Mouse (Mus musculus): ENCODE measurements at regions not wholly inside any gene's neighbourhood (a gene's known extent, or its start where the extent isn't known, plus 50 kb on each side); places are given as distances from the start of the nearest gene placed in this dataset.
A peak's percentile ranks its signal among the peaks of the same experiment; 100 is the strongest.

- Histone ChIP-seq H3K27ac (no peak overlapping the region), H3K9ac (no peak overlapping the region), H3K4me3 (no peak overlapping the region), H3K9me3 (no peaks in the 10 kb centered on the region), H3K4me1 (no peaks in the 10 kb centered on the region), H3K27me3 (no peaks in the 10 kb centered on the region), H3K4me2 (no peak overlapping the region), H3K36me3 (no peaks in the 10 kb centered on the region)
- no peak for ATAC-seq (ENCODE audit: insufficient number of reproducible peaks, insufficient read depth, low FRiP score, low TSS enrichment, low read depth)
- WGBS = 74% methylated on average over 5 of the region's 5 CpGs
These were observed 392.8 kb downstream of the Ttll7 start for GRCm38 (mm10) chr3:147244911-147245430.

DNA sequence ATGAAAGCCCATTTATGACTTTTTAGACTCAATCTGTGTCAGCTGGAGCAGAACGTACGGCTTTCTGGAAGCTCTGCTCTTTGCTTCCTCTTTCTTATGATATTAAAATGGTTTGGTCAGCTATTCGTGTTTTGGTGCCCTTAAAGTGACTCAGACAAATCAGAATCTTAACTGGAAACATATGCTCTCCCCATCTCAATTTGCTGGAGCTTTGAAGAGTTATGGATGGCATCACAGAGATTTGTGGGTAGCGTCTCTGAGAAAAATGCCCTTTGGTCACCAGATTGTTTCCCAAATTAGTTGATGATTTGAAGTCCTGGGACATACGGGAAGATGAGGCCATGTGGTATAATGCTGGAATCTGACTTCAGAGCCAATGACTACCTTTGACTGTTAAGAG, 394.0 kb downstream of the Ttll7 start:
- H3K9ac ChIP-seq = no peak overlapping the region
- 43% methylated on average over 5 of the region's 5 CpGs for WGBS
- no peaks in the 10 kb centered on the region for H3K4me1 ChIP-seq
- no peak for ATAC-seq (ENCODE audit: insufficient number of reproducible peaks, insufficient read depth, low FRiP score, low TSS enrichment, low read depth)
- H3K9me3 ChIP-seq = no peaks in the 10 kb centered on the region
- no peak overlapping the region for H3K4me2 ChIP-seq
- H3K36me3 ChIP-seq = no peaks in the 10 kb centered on the region
- H3K27ac ChIP-seq = no peak overlapping the region
- no peak overlapping the region for H3K4me3 ChIP-seq
- H3K27me3 ChIP-seq = no peaks in the 10 kb centered on the region

DNA sequence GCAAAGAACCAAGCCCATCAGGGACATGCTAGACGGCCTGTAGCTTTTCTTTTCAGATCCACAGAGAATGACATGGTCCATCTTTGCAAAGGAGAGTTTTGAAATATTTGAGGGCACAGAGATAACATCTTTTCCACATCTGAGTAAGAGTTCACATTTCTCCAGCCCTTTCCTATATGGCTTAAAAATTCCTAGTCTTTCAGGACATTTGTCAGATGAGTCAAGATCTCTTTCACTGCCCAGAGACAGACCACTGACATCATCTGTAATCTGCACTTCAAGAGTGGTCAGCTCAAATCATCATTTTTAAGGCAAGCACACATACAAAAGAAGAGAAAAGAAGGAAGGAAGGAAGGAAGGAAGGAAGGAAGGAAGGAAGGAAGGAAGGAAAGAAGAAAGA, 397.3 kb downstream of the Ttll7 start:
- H3K4me1 ChIP-seq = no peaks in the 10 kb centered on the region; the same call in 1 of the 2 replicates
- no peak overlapping the region for H3K27ac ChIP-seq
- no peaks in the 10 kb centered on the region for H3K27me3 ChIP-seq
- whole genome bisulfite sequencing = 82% methylated on average over 1 of the region's 1 CpGs
- no peak overlapping the region for H3K4me3 ChIP-seq
- H3K36me3 ChIP-seq = no peaks in the 10 kb centered on the region
- no peak for ATAC-seq (ENCODE audit: insufficient number of reproducible peaks, insufficient read depth, low FRiP score, low TSS enrichment, low read depth)
- no peak overlapping the region for H3K4me2 ChIP-seq
- H3K9me3 ChIP-seq = no peaks in the 10 kb centered on the region
- no peak overlapping the region for H3K9ac ChIP-seq

GRCm38 (mm10) chr3:147249906-147250305, 397.7 kb downstream of the Ttll7 start:
- Histone ChIP-seq H3K9me3 (no peaks in the 10 kb centered on the region), H3K36me3 (no peaks in the 10 kb centered on the region), H3K9ac (no peak overlapping the region), H3K27me3 (no peaks in the 10 kb centered on the region), H3K4me3 (no peak overlapping the region), H3K4me1 (no peaks in the 10 kb centered on the region; the same call in 1 of the 2 replicates), H3K27ac (no peak overlapping the region), H3K4me2 (no peak overlapping the region)
- no peak for ATAC-seq (ENCODE audit: insufficient number of reproducible peaks, insufficient read depth, low FRiP score, low TSS enrichment, low read depth)
- 77% methylated on average over 2 of the region's 2 CpGs for WGBS

GRCm38 (mm10) chr3:147252226-147252788, 400.1 kb downstream of the Ttll7 start:
- Histone ChIP-seq H3K27ac (no peak overlapping the region), H3K9ac (no peak overlapping the region), H3K4me2 (no peak overlapping the region), H3K27me3 (no peaks in the 10 kb centered on the region), H3K36me3 (no peaks in the 10 kb centered on the region), H3K4me1 (no peaks in the 10 kb centered on the region; the same call in 1 of the 2 replicates), H3K4me3 (no peak overlapping the region), H3K9me3 (no peaks in the 10 kb centered on the region)
- no peak for ATAC-seq (ENCODE audit: insufficient number of reproducible peaks, insufficient read depth, low FRiP score, low TSS enrichment, low read depth)
- WGBS = 86% methylated on average over 4 of the region's 4 CpGs

- Histone ChIP-seq H3K27me3 (no peaks in the 10 kb centered on the region), H3K4me2 (no peak overlapping the region), H3K4me1 (no peaks in the 10 kb centered on the region; the same call in 1 of the 2 replicates), H3K9ac (no peak overlapping the region), H3K4me3 (no peak overlapping the region), H3K9me3 (no peaks in the 10 kb centered on the region), H3K36me3 (no peaks in the 10 kb centered on the region), H3K27ac (no peak overlapping the region)
- 75% methylated on average over 6 of the region's 6 CpGs for WGBS
- no peak for ATAC-seq (ENCODE audit: insufficient number of reproducible peaks, insufficient read depth, low FRiP score, low TSS enrichment, low read depth)
These were observed 400.6 kb downstream of the Ttll7 start for GRCm38 (mm10) chr3:147252812-147253211.

DNA sequence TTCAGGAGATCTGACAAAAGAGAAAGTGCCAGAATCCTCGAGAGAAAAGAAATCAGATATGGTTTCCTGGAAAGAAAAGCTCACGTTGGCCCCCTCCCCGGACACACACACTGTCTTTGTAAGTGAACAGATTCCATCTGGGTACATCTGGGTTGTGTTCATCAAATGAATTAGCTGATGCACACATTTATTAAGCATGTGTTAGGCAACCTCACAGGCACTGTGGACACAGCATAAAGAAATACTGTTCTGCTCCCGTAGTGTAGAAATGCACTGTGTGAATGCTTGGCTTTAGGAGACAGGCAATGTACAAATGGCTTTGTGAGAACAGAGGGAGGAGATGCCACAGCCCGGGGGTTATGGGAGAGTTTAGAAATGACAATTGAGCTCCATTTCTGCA, 402.3 kb downstream of the Ttll7 start:
- ATAC-seq (ENCODE audit: insufficient number of reproducible peaks, insufficient read depth, low FRiP score, low TSS enrichment, low read depth) = no peak

GRCm38 (mm10) chr3:147260958-147261595, 408.9 kb downstream of the Ttll7 start:
- Histone ChIP-seq H3K27me3 (no peaks in the 10 kb centered on the region), H3K36me3 (no peaks in the 10 kb centered on the region), H3K27ac (no peak overlapping the region), H3K4me1 (peaks cover 7% of the 10 kb centered on the region), H3K4me2 (no peak overlapping the region), H3K9me3 (no peaks in the 10 kb centered on the region), H3K4me3 (no peak overlapping the region), H3K9ac (no peak overlapping the region)
- no peak for ATAC-seq (ENCODE audit: insufficient number of reproducible peaks, insufficient read depth, low FRiP score, low TSS enrichment, low read depth)
- 45% methylated on average over 10 of the region's 10 CpGs for WGBS

More for the DNA sequence above, 402.3 kb downstream of the Ttll7 start:
- Histone ChIP-seq H3K27ac (no peak overlapping the region), H3K36me3 (no peaks in the 10 kb centered on the region), H3K4me3 (no peak overlapping the region), H3K9ac (no peak overlapping the region), H3K27me3 (no peaks in the 10 kb centered on the region), H3K4me2 (no peak overlapping the region), H3K9me3 (no peaks in the 10 kb centered on the region), H3K4me1 (no peaks in the 10 kb centered on the region; the same call in 1 of the 2 replicates)
- WGBS = 42% methylated on average over 5 of the region's 5 CpGs

- no peak for ATAC-seq (ENCODE audit: insufficient number of reproducible peaks, insufficient read depth, low FRiP score, low TSS enrichment, low read depth)
- 31% methylated on average over 5 of the region's 5 CpGs for WGBS
- Histone ChIP-seq H3K4me1 (peaks cover 3% of the 10 kb centered on the region; the same call in 1 of the 2 replicates), H3K36me3 (no peaks in the 10 kb centered on the region), H3K9me3 (no peaks in the 10 kb centered on the region), H3K9ac (no peak overlapping the region), H3K4me2 (no peak overlapping the region), H3K4me3 (no peak overlapping the region), H3K27ac (0 out of 2 replicates have a peak overlapping the region, but pooled peaks have one; percentile 44), H3K27me3 (no peaks in the 10 kb centered on the region)
These were observed 414.4 kb downstream of the Ttll7 start for GRCm38 (mm10) chr3:147266556-147266955.

GRCm38 (mm10) chr3:147273446-147273845, 421.3 kb downstream of the Ttll7 start:
- H3K27me3 ChIP-seq = no peaks in the 10 kb centered on the region; the same call in 1 of the 2 replicates
- 44% methylated on average over 3 of the region's 3 CpGs for WGBS
- no peak overlapping the region for H3K9ac ChIP-seq
- no peaks in the 10 kb centered on the region for H3K4me1 ChIP-seq
- H3K4me2 ChIP-seq = no peak overlapping the region
- H3K27ac ChIP-seq = no peak overlapping the region
- H3K36me3 ChIP-seq = no peaks in the 10 kb centered on the region
- no peaks in the 10 kb centered on the region for H3K9me3 ChIP-seq
- ATAC-seq (ENCODE audit: insufficient number of reproducible peaks, insufficient read depth, low FRiP score, low TSS enrichment, low read depth) = no peak
- H3K4me3 ChIP-seq = no peak overlapping the region

GRCm38 (mm10) chr3:147278602-147279001, 426.4 kb downstream of the Ttll7 start:
- ATAC-seq (ENCODE audit: insufficient number of reproducible peaks, insufficient read depth, low FRiP score, low TSS enrichment, low read depth) = no peak

GRCm38 (mm10) chr3:147283724-147284123, 431.6 kb downstream of the Ttll7 start:
- peaks cover 6% of the 10 kb centered on the region; the same call in 1 of the 2 replicates for H3K27me3 ChIP-seq
- ATAC-seq (ENCODE audit: insufficient number of reproducible peaks, insufficient read depth, low FRiP score, low TSS enrichment, low read depth) = no peak
- H3K4me3 ChIP-seq = no peak overlapping the region
- H3K36me3 ChIP-seq = no peaks in the 10 kb centered on the region
- WGBS = 73% methylated on average over 9 of the region's 9 CpGs
- no peak overlapping the region for H3K9ac ChIP-seq
- no peak overlapping the region for H3K27ac ChIP-seq
- peaks cover 29% of the 10 kb centered on the region for H3K4me1 ChIP-seq
- H3K9me3 ChIP-seq = no peaks in the 10 kb centered on the region
- no peak overlapping the region for H3K4me2 ChIP-seq

More at GRCm38 (mm10) chr3:147278602-147279001, 426.4 kb downstream of the Ttll7 start:
- no peak overlapping the region for H3K9ac ChIP-seq
- no peaks in the 10 kb centered on the region for H3K4me1 ChIP-seq
- H3K27ac ChIP-seq = no peak overlapping the region
- H3K9me3 ChIP-seq = no peaks in the 10 kb centered on the region
- no peaks in the 10 kb centered on the region for H3K36me3 ChIP-seq
- no peak overlapping the region for H3K4me3 ChIP-seq
- peaks cover 6% of the 10 kb centered on the region; the same call in 1 of the 2 replicates for H3K27me3 ChIP-seq
- no peak overlapping the region for H3K4me2 ChIP-seq
